Mouse (Mus musculus) kidney, adult 2 months (tissue): ENCODE results near the gene Naxd.

Experiments used
- CTCF ChIP-seq: fragments of 200-500 bp; conservative IDR thresholded peaks from 2 replicates; pipeline ENCODE4 v1.5.1; 2011; ENCODE audit warnings: low read depth, mild to moderate bottlenecking, control low read depth, low read length, moderate library complexity, mixed read lengths; ENCODE audit not compliant: insufficient read depth, insufficient read length
- POLR2A ChIP-seq: fragments of 200-500 bp; IDR thresholded peaks from one replicate; pipeline ENCODE4 v1.6.1; 2011; ENCODE audit warnings: low read depth, low read length, control low read depth

DNA sequence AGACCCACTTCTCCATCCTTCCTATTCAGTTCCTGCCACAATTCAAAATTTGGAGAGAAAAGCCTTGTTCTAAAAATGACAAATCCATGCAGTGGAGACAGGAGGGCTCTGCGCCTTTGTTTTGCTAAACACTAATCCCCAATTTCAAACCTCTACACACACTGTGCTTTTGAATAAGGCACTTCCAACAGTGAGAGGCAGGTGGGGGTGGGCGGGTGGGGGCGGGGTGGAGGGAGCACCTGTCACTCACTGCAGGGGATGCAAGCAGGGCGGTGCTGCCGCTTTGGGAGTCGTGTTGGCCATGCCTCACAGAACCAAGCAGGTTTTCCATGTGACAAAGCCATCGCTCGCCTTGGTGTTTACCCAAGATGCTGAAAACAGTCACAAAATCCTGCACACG, 37.2 kb downstream of the Naxd start:
- TF ChIP-seq POLR2A (no peak), CTCF (no peak)
